Mouse (Mus musculus) hindbrain, embryonic 12.5 days (tissue): ENCODE results near the gene Arhgap28. TPM values are rescaled to one million over a fixed set of nuclear protein-coding genes. Genes with fewer than 3 reads are reported as not detected.

Source experiments
- ATAC-seq: fragments of 200-750 bp; cut with Nextera tagmentation; 2 replicates; pipeline ENCODE4 v1.8.0; 2017; ENCODE audit warnings: moderate TSS enrichment; ENCODE audit not compliant: low FRiP score
- H3K27ac ChIP-seq: fragments of 300-500 bp; sonication (generic); 2 replicates; pipeline ENCODE4 v1.5.1; 2016; ENCODE audit warnings: mild to moderate bottlenecking
- H3K27me3 ChIP-seq: fragments of 300-500 bp; sonication (generic); 2 replicates; pipeline ENCODE4 v1.6.1; 2016; ENCODE audit warnings: mild to moderate bottlenecking
- H3K36me3 ChIP-seq: fragments of 300-500 bp; sonication (generic); 2 replicates; pipeline ENCODE4 v1.6.1; 2016; ENCODE audit warnings: mild to moderate bottlenecking
- H3K4me1 ChIP-seq: fragments of 300-500 bp; sonication (generic); 2 replicates; pipeline ENCODE4 v1.6.1; 2016
- H3K4me2 ChIP-seq: fragments of 300-500 bp; sonication (generic); replicated peaks from 2 replicates; pipeline ENCODE4 v1.6.1; 2016; ENCODE audit warnings: mild to moderate bottlenecking
- H3K4me3 ChIP-seq: fragments of 300-500 bp; sonication (generic); 2 replicates; pipeline ENCODE4 v1.5.1; 2016; ENCODE audit warnings: mild to moderate bottlenecking
- H3K9ac ChIP-seq: fragments of 300-500 bp; sonication (generic); 2 replicates; pipeline ENCODE4 v1.6.1; 2016; ENCODE audit warnings: mild to moderate bottlenecking, moderate library complexity
- H3K9me3 ChIP-seq: fragments of 300-500 bp; sonication (generic); replicated peaks from 2 replicates; pipeline ENCODE4 v1.6.1; 2016; ENCODE audit warnings: mild to moderate bottlenecking
- WGBS: fragments of 180-500 bp; shearing (Covaris S2); methylation state at CpG from one replicate; pipeline ENCODE4 v1.1.7; 2016; 5-methylcytosine and 5-hydroxymethylcytosine counted together
- polyA plus RNA-seq: library from polyadenylated mRNA; unstranded; fragments of >200 nt; fragmentation: Nextera tagmentation; extraction: Ambion mirVana; gene quantifications from 2 replicates; pipeline ENCODE4 v1.2.1, GENCODE M21; 2016

Arhgap28 gene
- polyA plus RNA-seq, 1 experiment from 2014 or later, result 40.9 TPM

GRCm38 (mm10) chr17:67980573-67980972, 23.3 kb downstream of the Arhgap28 start:
- H3K4me2 ChIP-seq, result no peak overlapping the region
- H3K36me3 ChIP-seq, result no peaks in the 10 kb centered on the region
- WGBS, result 85% methylated on average over 3 of the region's 3 CpGs
- no peaks in the 10 kb centered on the region for H3K9me3 ChIP-seq
- H3K4me1 ChIP-seq, result peaks cover 8% of the 10 kb centered on the region
- H3K27me3 ChIP-seq, result no peaks in the 10 kb centered on the region
- no peak overlapping the region for H3K9ac ChIP-seq
- H3K4me3 ChIP-seq, result no peak overlapping the region
- no peak overlapping the region for H3K27ac ChIP-seq
- ATAC-seq, result no peak

GRCm38 (mm10) chr17:67979248-67979647, 24.7 kb downstream of the Arhgap28 start:
- 90% methylated on average over 5 of the region's 5 CpGs for WGBS
- H3K36me3 ChIP-seq, result no peaks in the 10 kb centered on the region

GRCm38 (mm10) chr17:67978786-67979185, 25.1 kb downstream of the Arhgap28 start:
- no peak overlapping the region for H3K4me3 ChIP-seq
- no peak overlapping the region for H3K4me2 ChIP-seq
- peaks cover 8% of the 10 kb centered on the region for H3K4me1 ChIP-seq
- H3K27ac ChIP-seq, result no peak overlapping the region
- no peaks in the 10 kb centered on the region for H3K36me3 ChIP-seq
- ATAC-seq, result no peak
- no peaks in the 10 kb centered on the region for H3K27me3 ChIP-seq
- H3K9me3 ChIP-seq, result no peaks in the 10 kb centered on the region
- 22% methylated on average over 3 of the region's 3 CpGs for WGBS
- H3K9ac ChIP-seq, result no peak overlapping the region

More at GRCm38 (mm10) chr17:67979248-67979647, 24.7 kb downstream of the Arhgap28 start:
- H3K27me3 ChIP-seq, result no peaks in the 10 kb centered on the region
- no peak overlapping the region for H3K4me3 ChIP-seq
- H3K9me3 ChIP-seq, result no peaks in the 10 kb centered on the region
- H3K27ac ChIP-seq, result no peak overlapping the region
- peaks cover 8% of the 10 kb centered on the region for H3K4me1 ChIP-seq
- no peak overlapping the region for H3K9ac ChIP-seq
- no peak overlapping the region for H3K4me2 ChIP-seq
- ATAC-seq, result no peak

GRCm38 (mm10) chr17:67976465-67976864, 27.5 kb downstream of the Arhgap28 start:
- WGBS, result 28% methylated on average over 2 of the region's 2 CpGs
- Histone ChIP-seq H3K27me3 (no peaks in the 10 kb centered on the region), H3K4me2 (no peak overlapping the region), H3K4me1 (peaks cover 8% of the 10 kb centered on the region), H3K9me3 (no peaks in the 10 kb centered on the region), H3K4me3 (no peak overlapping the region), H3K27ac (no peak overlapping the region), H3K36me3 (no peaks in the 10 kb centered on the region), H3K9ac (no peak overlapping the region)
- no peak for ATAC-seq

GRCm38 (mm10) chr17:67976027-67976426, 27.9 kb downstream of the Arhgap28 start:
- no peaks in the 10 kb centered on the region for H3K9me3 ChIP-seq
- H3K4me2 ChIP-seq, result no peak overlapping the region
- no peak overlapping the region for H3K4me3 ChIP-seq
- no peak overlapping the region for H3K9ac ChIP-seq
- ATAC-seq, result no peak
- H3K36me3 ChIP-seq, result no peaks in the 10 kb centered on the region
- no peaks in the 10 kb centered on the region for H3K27me3 ChIP-seq
- H3K27ac ChIP-seq, result no peak overlapping the region
- peaks cover 8% of the 10 kb centered on the region for H3K4me1 ChIP-seq

GRCm38 (mm10) chr17:67974679-67975078, 29.2 kb downstream of the Arhgap28 start:
- no peak for ATAC-seq
- Histone ChIP-seq H3K9me3 (no peaks in the 10 kb centered on the region), H3K4me2 (no peak overlapping the region), H3K4me1 (peaks cover 8% of the 10 kb centered on the region), H3K27ac (no peak overlapping the region), H3K27me3 (no peaks in the 10 kb centered on the region), H3K4me3 (no peak overlapping the region), H3K9ac (no peak overlapping the region), H3K36me3 (no peaks in the 10 kb centered on the region)
- WGBS, result 62% methylated on average over 2 of the region's 2 CpGs

- H3K36me3 ChIP-seq, result no peaks in the 10 kb centered on the region
- no peaks in the 10 kb centered on the region for H3K9me3 ChIP-seq
- 84% methylated on average over 8 of the region's 8 CpGs for WGBS
Observed at GRCm38 (mm10) chr17:67966853-67967540, 36.9 kb downstream of the Arhgap28 start.

GRCm38 (mm10) chr17:67962858-67963257, 41.1 kb downstream of the Arhgap28 start:
- WGBS, result 87% methylated on average over 6 of the region's 6 CpGs
- no peaks in the 10 kb centered on the region for H3K4me1 ChIP-seq
- H3K4me3 ChIP-seq, result no peak overlapping the region
- H3K9me3 ChIP-seq, result no peaks in the 10 kb centered on the region
- H3K27me3 ChIP-seq, result no peaks in the 10 kb centered on the region
- no peak for ATAC-seq
- H3K4me2 ChIP-seq, result no peak overlapping the region
- no peak overlapping the region for H3K27ac ChIP-seq
- H3K9ac ChIP-seq, result no peak overlapping the region
- H3K36me3 ChIP-seq, result no peaks in the 10 kb centered on the region

More at GRCm38 (mm10) chr17:67966853-67967540, 36.9 kb downstream of the Arhgap28 start:
- Histone ChIP-seq H3K9ac (no peak overlapping the region), H3K4me1 (no peaks in the 10 kb centered on the region), H3K4me2 (no peak overlapping the region), H3K4me3 (no peak overlapping the region), H3K27me3 (no peaks in the 10 kb centered on the region), H3K27ac (no peak overlapping the region)
- no peak for ATAC-seq

GRCm38 (mm10) chr17:67962020-67962419, 41.9 kb downstream of the Arhgap28 start:
- H3K4me3 ChIP-seq, result no peak overlapping the region
- ATAC-seq, result no peak
- H3K9me3 ChIP-seq, result no peaks in the 10 kb centered on the region
- no peak overlapping the region for H3K9ac ChIP-seq
- 84% methylated on average over 8 of the region's 8 CpGs for WGBS
- H3K27me3 ChIP-seq, result no peaks in the 10 kb centered on the region
- H3K27ac ChIP-seq, result no peak overlapping the region
- no peaks in the 10 kb centered on the region for H3K36me3 ChIP-seq
- H3K4me2 ChIP-seq, result no peak overlapping the region
- H3K4me1 ChIP-seq, result no peaks in the 10 kb centered on the region

GRCm38 (mm10) chr17:67958909-67959308, 45.0 kb downstream of the Arhgap28 start:
- Histone ChIP-seq H3K4me1 (peaks cover 6% of the 10 kb centered on the region), H3K4me3 (no peak overlapping the region), H3K9me3 (no peaks in the 10 kb centered on the region), H3K27ac (no peak overlapping the region), H3K4me2 (no peak overlapping the region), H3K27me3 (no peaks in the 10 kb centered on the region), H3K36me3 (no peaks in the 10 kb centered on the region), H3K9ac (no peak overlapping the region)
- 92% methylated on average over 7 of the region's 7 CpGs for WGBS
- ATAC-seq, result no peak

- no peak overlapping the region for H3K9ac ChIP-seq
- H3K9me3 ChIP-seq, result no peaks in the 10 kb centered on the region
- peaks cover 13% of the 10 kb centered on the region for H3K4me1 ChIP-seq
- H3K4me3 ChIP-seq, result no peak overlapping the region
- WGBS, result 76% methylated on average over 1 of the region's 1 CpGs
- no peak overlapping the region for H3K4me2 ChIP-seq
- H3K27ac ChIP-seq, result no peak overlapping the region
- ATAC-seq, result no peak
- no peaks in the 10 kb centered on the region for H3K36me3 ChIP-seq
- H3K27me3 ChIP-seq, result no peaks in the 10 kb centered on the region
Observed at GRCm38 (mm10) chr17:67957603-67958002, 46.3 kb downstream of the Arhgap28 start.

GRCm38 (mm10) chr17:67955876-67956690, 47.8 kb downstream of the Arhgap28 start:
- no peak overlapping the region for H3K27ac ChIP-seq
- no peaks in the 10 kb centered on the region for H3K27me3 ChIP-seq

More at GRCm38 (mm10) chr17:67955876-67956690, 47.8 kb downstream of the Arhgap28 start:
- 24% methylated on average over 10 of the region's 10 CpGs for WGBS
- no peak overlapping the region for H3K9ac ChIP-seq
- H3K4me1 ChIP-seq, result peaks cover 20% of the 10 kb centered on the region
- no peak overlapping the region for H3K4me3 ChIP-seq
- H3K4me2 ChIP-seq, result no peak overlapping the region
- no peak for ATAC-seq
- no peaks in the 10 kb centered on the region for H3K9me3 ChIP-seq
- no peaks in the 10 kb centered on the region for H3K36me3 ChIP-seq
